In genomic region chr11:97469828-97470227, GRCm38 (mm10) we compare ENCODE assay signal across 18 mouse cellular contexts. TPM values are rescaled to one million over a fixed set of nuclear protein-coding genes. Genes with fewer than 3 reads are reported as not detected.
"Had no signal": no experiment of that assay in that cellular context is flagged by ENCODE, and none has a peak within 500 bp of the region (broad histone marks: within the 10 kb centered on the region; RNA-seq: fewer than 3 reads in every experiment).

No protein-coding gene starts in this region.

- H3K9ac ChIP-seq: limb, embryonic 13.5 days; neural tube, embryonic 12.5 days had no signal

- H3K4me1 ChIP-seq: neural tube, embryonic 12.5 days had no signal

- H3K4me2 ChIP-seq: limb, embryonic 13.5 days; midbrain, embryonic 11.5 days; neural tube, embryonic 12.5 days had no signal

- DNase-seq: kidney, adult 11 months; kidney, adult 9 months; kidney, postnatal 10 days; kidney, postnatal 4 days; left cerebral cortex, postnatal 4 days; lung, postnatal 36 days; thymus, adult 18-20 months; thymus, postnatal 14 days had no signal

- H3K4me3 ChIP-seq: layer of hippocampus, adult 2 months; limb, embryonic 13.5 days; neural tube, embryonic 12.5 days had no signal

- H3K9me3 ChIP-seq: limb, embryonic 13.5 days; neural tube, embryonic 12.5 days had no signal

- H3K27me3 ChIP-seq: limb, embryonic 13.5 days; neural tube, embryonic 12.5 days had no signal

- H3K27ac ChIP-seq: layer of hippocampus, adult 2 months; limb, embryonic 13.5 days; neural tube, embryonic 12.5 days had no signal

RNA-seq across cellular contexts. Expression of gene 4933428G20Rik, which starts 30.3 kb away (rescaled TPM):
- total RNA-seq: layer of hippocampus, postnatal 14 days; left cerebral cortex, adult 18-20 months; left cerebral cortex, postnatal 10 days; liver, adult 2 months; megakaryocyte, adult 5-6 weeks; monocyte, adult 5-6 weeks had no signal
- polyA plus RNA-seq: liver, adult 2 months; midbrain, embryonic 11.5 days had no signal
